30 mouse cellular contexts compared by ENCODE assay signal in the genomic region with DNA sequence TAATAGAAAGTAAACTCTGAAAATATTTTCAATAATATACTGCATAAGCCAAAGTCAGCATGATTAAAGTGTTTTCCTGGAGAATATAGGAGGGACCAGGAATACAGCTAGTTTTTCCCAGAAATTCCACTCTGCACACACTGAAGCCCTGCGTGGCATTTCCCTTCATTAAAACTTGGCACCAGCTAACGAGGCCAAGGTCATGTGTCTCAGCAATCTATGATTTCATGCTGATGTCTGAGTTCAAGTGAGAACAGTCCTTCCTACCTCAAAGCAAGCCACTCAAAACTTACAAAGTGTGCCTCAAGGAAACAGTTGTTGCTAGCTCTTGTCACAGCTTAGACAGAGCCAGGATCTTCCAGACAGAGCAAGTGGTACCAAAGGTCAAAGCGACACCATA.
DNase-seq lines count a peak whose midpoint lies in the region; ATAC-seq and TF ChIP-seq lines count a peak whose summit lies in the region.
"Had no signal": no experiment of that assay in that cellular context is flagged by ENCODE, and none has a peak within 500 bp of the region (broad histone marks: within the 10 kb centered on the region; RNA-seq: fewer than 3 reads in every experiment).

No protein-coding gene starts in this region.

- 30% methylated on average over 3 of the region's 3 CpGs for WGBS in heart, postnatal 0 days
- 78% methylated on average over 3 of the region's 3 CpGs for WGBS in heart, embryonic 10.5 days

- H3K27me3 ChIP-seq in heart, postnatal 0 days (ENCODE audit: control insufficient read depth, insufficient read depth, low read length), result no peaks in the 10 kb centered on the region
- no peaks in the 10 kb centered on the region for H3K27me3 ChIP-seq in heart, embryonic 10.5 days (ENCODE audit: insufficient read depth, poor library complexity, severe bottlenecking)
- H3K27me3 ChIP-seq: hindbrain, embryonic 13.5 days; neural tube, embryonic 13.5 days had no signal

- DNase-seq in adrenal gland, adult 2 months, result peak; percentile 80
- DNase-seq in adrenal gland, adult 18-20 months (ENCODE audit: low spot score in 2 of 2), result no peak
- DNase-seq in heart, postnatal 0 days (ENCODE audit: low spot score), result no peak
- DNase-seq in heart, embryonic 10.5 days (ENCODE audit: low spot score), result no peak
- DNase-seq in ovary, postnatal 36 days (ENCODE audit: low spot score), result peak; percentile 10
- DNase-seq in ovary, postnatal 10 days (ENCODE audit: low spot score), result no peak
- DNase-seq in adrenal gland, postnatal 25 days, result peak; percentile 37
- no peak for DNase-seq in layer of hippocampus, adult 8-10 months (ENCODE audit: low spot score in 2 of 2)
- DNase-seq: cerebellum, adult 11-12 months; cerebellum, postnatal 10 days; gastrocnemius, postnatal 14 days; heart, adult 18-20 months; heart, postnatal 14 days; kidney, adult 9 months; kidney, postnatal 4 days; liver; liver, postnatal 0 days; right cerebral cortex, postnatal 25 days; spleen, adult 18-20 months; thymus, postnatal 14 days had no signal

- H3K4me2 ChIP-seq in heart, postnatal 0 days (ENCODE audit: low read depth, low read length), result no peak overlapping the region
- H3K4me2 ChIP-seq: hindbrain, embryonic 13.5 days; neural tube, embryonic 13.5 days had no signal

- H3K4me1 ChIP-seq in heart, postnatal 0 days (ENCODE audit: control insufficient read depth, insufficient read depth), result peaks cover 13% of the 10 kb centered on the region
- H3K4me1 ChIP-seq in heart, embryonic 10.5 days, result no peaks in the 10 kb centered on the region

- ATAC-seq in heart, postnatal 0 days (ENCODE audit: insufficient read depth, low read depth), result peak; percentile 20; the same call in 1 of the 2 replicates
- ATAC-seq: forebrain, embryonic 16.5 days; inflammation-experienced regulatory T-cells, adult 6 months; liver, postnatal 0 days; lung, postnatal 0 days; midbrain, embryonic 16.5 days had no signal

- H3K4me3 ChIP-seq in heart, postnatal 0 days (ENCODE audit: low read depth, low read length), result no peak overlapping the region
- no peak overlapping the region for H3K4me3 ChIP-seq in heart, embryonic 10.5 days
- H3K4me3 ChIP-seq: embryonic facial prominence, embryonic 10.5 days; hindbrain, embryonic 13.5 days; limb, embryonic 10.5 days; myocyte; neural tube, embryonic 13.5 days had no signal

- H3K9me3 ChIP-seq in heart, postnatal 0 days (replicated peaks; ENCODE audit: control insufficient read depth, low read length), result no peaks in the 10 kb centered on the region
- H3K9me3 ChIP-seq in heart, embryonic 10.5 days, result no peaks in the 10 kb centered on the region
- H3K9me3 ChIP-seq: embryonic facial prominence, embryonic 10.5 days; hindbrain, embryonic 13.5 days; limb, embryonic 10.5 days; neural tube, embryonic 13.5 days had no signal

- TF ChIP-seq CTCF in heart, postnatal 0 days (IDR thresholded peaks at IDR 0.05; ENCODE audit: low read depth), result no peak

- peak overlapping the region; percentile 22; the same call in 1 of the 2 replicates for H3K27ac ChIP-seq in heart, postnatal 0 days (ENCODE audit: low read depth)
- no peak overlapping the region for H3K27ac ChIP-seq in heart, embryonic 10.5 days
- H3K27ac ChIP-seq: embryonic facial prominence, embryonic 10.5 days; hindbrain, embryonic 13.5 days; limb, embryonic 10.5 days; macrophage; neural tube, embryonic 13.5 days had no signal

- peaks cover 27% of the 10 kb centered on the region for H3K36me3 ChIP-seq in heart, postnatal 0 days (replicated peaks; ENCODE audit: control insufficient read depth, insufficient read depth, low read length)
- H3K36me3 ChIP-seq in heart, embryonic 10.5 days, result 0 out of 2 replicates have a peak, but pooled peaks cover 8% of the 10 kb centered on the region
- H3K36me3 ChIP-seq: embryonic facial prominence, embryonic 10.5 days; hindbrain, embryonic 13.5 days; limb, embryonic 10.5 days; neural tube, embryonic 13.5 days had no signal

- TF ChIP-seq EP300 in heart, postnatal 0 days (IDR thresholded peaks at IDR 0.05; ENCODE audit: low read depth), result no peak

- H3K9ac ChIP-seq in heart, postnatal 0 days (replicated peaks; ENCODE audit: low read depth, low read length), result no peak overlapping the region
- H3K9ac ChIP-seq: hindbrain, embryonic 13.5 days; liver, postnatal 0 days; neural tube, embryonic 13.5 days had no signal

Comparison
In these comparisons a context has a peak if more than half of its experiments do, and no peak if none do; other contexts are left out.
1. DNase-seq: peak in adrenal gland, adult 2 months (single experiment), ovary, postnatal 36 days (single experiment) and adrenal gland, postnatal 25 days (single experiment); none in adrenal gland, adult 18-20 months (0 of 2), heart, postnatal 0 days (single experiment), heart, embryonic 10.5 days (single experiment), ovary, postnatal 10 days (single experiment) and layer of hippocampus, adult 8-10 months (0 of 2).